Mouse (Mus musculus): ENCODE measurements at regions not wholly inside any gene's neighbourhood (a gene's known extent, or its start where the extent isn't known, plus 50 kb on each side); places are given as distances from the start of the nearest gene placed in this dataset.

- H3K27me3 ChIP-seq (ENCODE audit: control insufficient read depth, insufficient read depth, low read length) = no peaks in the 10 kb centered on the region
- WGBS = 72% methylated on average over 5 of the region's 5 CpGs
Measured at GRCm38 (mm10) chr12:68604524-68605299, 554.3 kb downstream of the Rps29 start.

GRCm38 (mm10) chr12:68602682-68603081 lies 556.3 kb downstream of the Rps29 start:
- H3K27ac ChIP-seq (ENCODE audit: low read length) = no peak overlapping the region
- H3K4me2 ChIP-seq (ENCODE audit: low read depth, low read length) = no peak overlapping the region
- ATAC-seq (replicated peaks; ENCODE audit: extremely low read depth, insufficient read depth, low FRiP score) = no peak
- WGBS = 63% methylated on average over 4 of the region's 4 CpGs
- no peaks in the 10 kb centered on the region for H3K4me1 ChIP-seq (ENCODE audit: control insufficient read depth, insufficient read depth, low read length)
- no peaks in the 10 kb centered on the region for H3K36me3 ChIP-seq (ENCODE audit: control insufficient read depth, insufficient read depth)
- no peak overlapping the region for H3K9ac ChIP-seq (ENCODE audit: low read length)
- H3K27me3 ChIP-seq (ENCODE audit: control insufficient read depth, insufficient read depth, low read length) = no peaks in the 10 kb centered on the region
- H3K4me3 ChIP-seq (ENCODE audit: low read length) = no peak overlapping the region
- no peaks in the 10 kb centered on the region for H3K9me3 ChIP-seq (replicated peaks; ENCODE audit: control insufficient read depth, low read length)

More at GRCm38 (mm10) chr12:68604524-68605299, 554.3 kb downstream of the Rps29 start:
- ATAC-seq (replicated peaks; ENCODE audit: extremely low read depth, insufficient read depth, low FRiP score) = no peak
- Histone ChIP-seq H3K36me3 (ENCODE audit: control insufficient read depth, insufficient read depth) (no peaks in the 10 kb centered on the region), H3K9ac (ENCODE audit: low read length) (no peak overlapping the region), H3K4me2 (ENCODE audit: low read depth, low read length) (no peak overlapping the region), H3K4me3 (ENCODE audit: low read length) (no peak overlapping the region), H3K27ac (ENCODE audit: low read length) (no peak overlapping the region), H3K9me3 (replicated peaks; ENCODE audit: control insufficient read depth, low read length) (no peaks in the 10 kb centered on the region), H3K4me1 (ENCODE audit: control insufficient read depth, insufficient read depth, low read length) (no peaks in the 10 kb centered on the region)

GRCm38 (mm10) chr12:68601366-68601765 lies 557.6 kb downstream of the Rps29 start:
- Histone ChIP-seq H3K9ac (ENCODE audit: low read length) (no peak overlapping the region), H3K27me3 (ENCODE audit: control insufficient read depth, insufficient read depth, low read length) (no peaks in the 10 kb centered on the region), H3K36me3 (ENCODE audit: control insufficient read depth, insufficient read depth) (no peaks in the 10 kb centered on the region), H3K27ac (ENCODE audit: low read length) (no peak overlapping the region), H3K4me3 (ENCODE audit: low read length) (no peak overlapping the region), H3K9me3 (replicated peaks; ENCODE audit: control insufficient read depth, low read length) (no peaks in the 10 kb centered on the region), H3K4me2 (ENCODE audit: low read depth, low read length) (no peak overlapping the region), H3K4me1 (ENCODE audit: control insufficient read depth, insufficient read depth, low read length) (no peaks in the 10 kb centered on the region)
- ATAC-seq (replicated peaks; ENCODE audit: extremely low read depth, insufficient read depth, low FRiP score) = no peak

- no peak overlapping the region for H3K9ac ChIP-seq (ENCODE audit: low read length)
Measured at GRCm38 (mm10) chr12:68599681-68600596, 559.0 kb downstream of the Rps29 start.

GRCm38 (mm10) chr12:68599016-68599616 lies 559.9 kb downstream of the Rps29 start:
- no peak overlapping the region for H3K4me3 ChIP-seq (ENCODE audit: low read length)
- no peak for ATAC-seq (replicated peaks; ENCODE audit: extremely low read depth, insufficient read depth, low FRiP score)
- H3K4me2 ChIP-seq (ENCODE audit: low read depth, low read length) = no peak overlapping the region
- H3K9me3 ChIP-seq (replicated peaks; ENCODE audit: control insufficient read depth, low read length) = no peaks in the 10 kb centered on the region
- no peaks in the 10 kb centered on the region for H3K27me3 ChIP-seq (ENCODE audit: control insufficient read depth, insufficient read depth, low read length)
- H3K9ac ChIP-seq (ENCODE audit: low read length) = no peak overlapping the region
- H3K27ac ChIP-seq (ENCODE audit: low read length) = no peak overlapping the region
- WGBS = 77% methylated on average over 8 of the region's 8 CpGs
- H3K4me1 ChIP-seq (ENCODE audit: control insufficient read depth, insufficient read depth, low read length) = no peaks in the 10 kb centered on the region
- no peaks in the 10 kb centered on the region for H3K36me3 ChIP-seq (ENCODE audit: control insufficient read depth, insufficient read depth)

More at GRCm38 (mm10) chr12:68599681-68600596, 559.0 kb downstream of the Rps29 start:
- WGBS = 50% methylated on average over 7 of the region's 7 CpGs
- Histone ChIP-seq H3K4me1 (ENCODE audit: control insufficient read depth, insufficient read depth, low read length) (no peaks in the 10 kb centered on the region), H3K9me3 (replicated peaks; ENCODE audit: control insufficient read depth, low read length) (no peaks in the 10 kb centered on the region), H3K4me2 (ENCODE audit: low read depth, low read length) (no peak overlapping the region), H3K4me3 (ENCODE audit: low read length) (no peak overlapping the region), H3K36me3 (ENCODE audit: control insufficient read depth, insufficient read depth) (no peaks in the 10 kb centered on the region), H3K27ac (ENCODE audit: low read length) (no peak overlapping the region), H3K27me3 (ENCODE audit: control insufficient read depth, insufficient read depth, low read length) (no peaks in the 10 kb centered on the region)
- no peak for ATAC-seq (replicated peaks; ENCODE audit: extremely low read depth, insufficient read depth, low FRiP score)

- no peak for ATAC-seq (replicated peaks; ENCODE audit: extremely low read depth, insufficient read depth, low FRiP score)
- H3K4me1 ChIP-seq (ENCODE audit: control insufficient read depth, insufficient read depth, low read length) = peaks cover 6% of the 10 kb centered on the region
- H3K9me3 ChIP-seq (replicated peaks; ENCODE audit: control insufficient read depth, low read length) = no peaks in the 10 kb centered on the region
- no peak overlapping the region for H3K27ac ChIP-seq (ENCODE audit: low read length)
- H3K36me3 ChIP-seq (ENCODE audit: control insufficient read depth, insufficient read depth) = no peaks in the 10 kb centered on the region
- WGBS = 85% methylated on average over 3 of the region's 3 CpGs
- H3K4me3 ChIP-seq (ENCODE audit: low read length) = no peak overlapping the region
- H3K27me3 ChIP-seq (ENCODE audit: control insufficient read depth, insufficient read depth, low read length) = no peaks in the 10 kb centered on the region
- H3K9ac ChIP-seq (ENCODE audit: low read length) = no peak overlapping the region
- H3K4me2 ChIP-seq (ENCODE audit: low read depth, low read length) = no peak overlapping the region
Measured at GRCm38 (mm10) chr12:68585524-68585872, 573.5 kb downstream of the Rps29 start.

- Histone ChIP-seq H3K9ac (ENCODE audit: low read length) (no peak overlapping the region), H3K9me3 (replicated peaks; ENCODE audit: control insufficient read depth, low read length) (no peaks in the 10 kb centered on the region), H3K4me3 (ENCODE audit: low read length) (no peak overlapping the region), H3K4me1 (ENCODE audit: control insufficient read depth, insufficient read depth, low read length) (peaks cover 6% of the 10 kb centered on the region), H3K36me3 (ENCODE audit: control insufficient read depth, insufficient read depth) (no peaks in the 10 kb centered on the region), H3K4me2 (ENCODE audit: low read depth, low read length) (no peak overlapping the region), H3K27me3 (ENCODE audit: control insufficient read depth, insufficient read depth, low read length) (no peaks in the 10 kb centered on the region), H3K27ac (ENCODE audit: low read length) (no peak overlapping the region)
- 22% methylated on average over 6 of the region's 6 CpGs for WGBS
- ATAC-seq (replicated peaks; ENCODE audit: extremely low read depth, insufficient read depth, low FRiP score) = peak; percentile 69
Measured at GRCm38 (mm10) chr12:68584786-68585523, 574.0 kb downstream of the Rps29 start.

GRCm38 (mm10) chr12:68579909-68580308 lies 579.1 kb downstream of the Rps29 start:
- no peaks in the 10 kb centered on the region for H3K9me3 ChIP-seq (replicated peaks; ENCODE audit: control insufficient read depth, low read length)
- H3K4me3 ChIP-seq (ENCODE audit: low read length) = no peak overlapping the region
- no peak overlapping the region for H3K9ac ChIP-seq (ENCODE audit: low read length)
- peaks cover 3% of the 10 kb centered on the region; the same call in 1 of the 2 replicates for H3K4me1 ChIP-seq (ENCODE audit: control insufficient read depth, insufficient read depth, low read length)
- 50% methylated on average over 5 of the region's 5 CpGs for WGBS
- no peak overlapping the region for H3K4me2 ChIP-seq (ENCODE audit: low read depth, low read length)
- no peak for ATAC-seq (replicated peaks; ENCODE audit: extremely low read depth, insufficient read depth, low FRiP score)
- no peaks in the 10 kb centered on the region for H3K36me3 ChIP-seq (ENCODE audit: control insufficient read depth, insufficient read depth)
- H3K27me3 ChIP-seq (ENCODE audit: control insufficient read depth, insufficient read depth, low read length) = no peaks in the 10 kb centered on the region
- no peak overlapping the region for H3K27ac ChIP-seq (ENCODE audit: low read length)
